Mouse (Mus musculus) CD4-positive, CD25-positive, alpha-beta regulatory T cell (primary cell): Measurements from ENCODE around the gene Olfr618. TPM values are rescaled to one million over a fixed set of nuclear protein-coding genes. Genes with fewer than 3 reads are reported as not detected.

Experiments
- polyA plus RNA-seq: library from polyadenylated mRNA; unstranded; fragments of 100-300 nt; shearing (Covaris generic); gene quantifications from one replicate; pipeline ENCODE4 v1.2.1, GENCODE M21; 2017

Gene Olfr618
- polyA plus RNA-seq = not detected

DNA sequence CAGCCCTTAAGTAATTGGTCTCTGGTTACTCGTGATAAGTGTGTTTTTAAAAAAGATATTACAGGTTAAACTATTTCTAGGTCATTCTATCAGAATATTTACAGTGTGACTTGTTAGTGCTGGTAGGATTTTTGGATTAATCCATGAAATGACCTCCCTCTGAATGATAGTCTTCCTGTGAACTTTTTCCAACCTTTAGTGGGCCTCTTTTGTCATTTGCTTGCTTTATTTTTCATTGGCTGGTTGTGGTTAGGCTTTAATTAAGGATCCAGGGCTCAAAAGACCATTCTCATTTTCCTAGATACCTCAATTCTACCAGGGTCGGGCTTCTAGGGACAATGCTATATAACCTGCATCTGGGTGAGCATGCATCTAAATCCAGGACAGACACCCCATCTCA is at the start of gene Olfr618:
Gene Olfr618 (plus strand): TSS at position 301 of the 400 bp plus-strand sequence.

GRCm38 (mm10) chr7:103542617-103543016 is 47.3 kb upstream of the Olfr618 start, which contains the start of gene Olfr612:
Olfr612 (minus strand) TSS chr7:103542717.

DNA sequence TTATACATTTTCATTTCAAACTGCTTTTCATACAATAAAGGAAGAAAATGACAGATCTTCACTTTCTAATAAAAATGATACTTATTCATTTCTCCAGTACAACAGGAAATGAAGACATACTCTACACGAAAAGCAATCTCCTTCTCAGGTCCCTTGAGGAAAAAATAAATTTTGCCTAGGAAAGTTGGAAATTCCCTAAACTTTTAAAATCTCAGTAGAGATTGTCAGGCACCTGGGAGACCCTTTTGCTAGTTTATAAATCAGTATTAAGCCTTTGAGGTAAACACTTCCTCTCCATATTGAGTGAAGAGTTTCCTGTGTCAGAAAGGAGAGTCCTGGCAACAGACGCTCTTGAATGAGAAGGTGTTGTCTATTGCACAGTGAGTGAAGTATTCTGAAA is 42.1 kb upstream of the Olfr618 start, which contains the start of gene Olfr613:
Gene Olfr613 (plus strand): TSS at position 301 of the 400 bp plus-strand sequence.

GRCm38 (mm10) chr7:103555779-103556178 is 34.1 kb upstream of the Olfr618 start, which contains the start of gene Olfr615:
Olfr615 (plus strand) TSS chr7:103556079.

DNA sequence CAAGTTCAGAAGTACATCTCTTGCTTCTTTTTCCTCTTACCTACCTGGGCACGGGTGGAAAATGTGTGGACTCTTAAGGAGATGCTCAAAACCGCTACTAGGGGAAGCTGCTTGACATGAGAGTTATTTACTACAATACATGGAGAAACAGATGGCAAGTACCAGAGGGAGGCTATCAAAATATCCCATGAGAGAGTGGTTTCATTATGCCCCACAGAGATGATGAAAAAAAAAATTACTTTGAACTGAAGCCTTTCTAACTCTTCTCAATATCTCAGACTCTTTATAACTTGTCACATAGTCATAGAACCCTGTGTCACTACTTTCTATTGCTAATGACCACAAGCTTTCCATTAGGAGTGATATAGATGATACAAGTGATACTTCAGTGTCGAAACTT is 20.9 kb upstream of the Olfr618 start, which contains the start of gene Olfr616:
Gene Olfr616 (minus strand): TSS at position 101 of the 400 bp plus-strand sequence.

DNA sequence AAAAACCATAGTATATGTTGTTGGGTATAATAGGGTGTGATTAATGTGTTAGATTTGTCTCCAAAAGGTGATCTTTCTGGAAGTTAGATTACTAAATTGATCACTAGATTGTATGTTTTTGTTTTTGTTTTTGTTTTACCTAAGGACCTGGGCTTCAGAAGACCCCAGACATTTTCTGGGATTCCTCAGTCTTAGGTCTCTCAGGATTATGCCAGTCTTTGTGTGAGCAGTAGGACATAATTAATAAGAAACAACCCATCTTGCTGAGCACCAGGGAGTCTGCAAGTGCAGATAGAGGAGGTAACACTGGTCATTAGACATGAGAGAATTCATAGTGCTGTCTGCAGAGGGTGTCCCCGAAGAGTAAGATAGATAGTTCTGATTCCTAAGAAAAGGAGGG is 17.1 kb upstream of the Olfr618 start, which contains the start of gene Olfr617:
Gene Olfr617 (plus strand): TSS at position 301 of the 400 bp plus-strand sequence.

GRCm38 (mm10) chr7:103600275-103600674 is 10.4 kb downstream of the Olfr618 start, which contains the start of gene Olfr619:
Olfr619 (plus strand) TSS chr7:103600575.

DNA sequence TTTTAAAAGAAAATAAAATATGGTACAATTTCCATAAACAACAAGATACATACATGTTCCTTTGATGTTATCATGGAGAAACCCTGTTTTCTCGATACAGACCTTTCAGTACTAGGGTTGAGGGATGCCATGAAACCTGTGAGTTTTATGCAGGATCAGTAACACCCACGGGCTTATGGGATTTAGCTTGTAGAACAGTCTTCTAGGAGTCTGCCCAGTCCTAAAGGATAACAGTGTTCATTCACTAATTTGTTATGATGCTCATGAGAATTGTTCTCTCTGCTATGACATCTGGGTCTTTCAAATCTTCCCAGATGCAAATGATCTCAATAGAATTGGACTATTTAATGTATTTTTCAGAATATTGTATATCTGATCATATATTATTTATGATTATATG is 22.5 kb downstream of the Olfr618 start, which contains the start of gene Olfr620:
Gene Olfr620 (minus strand): TSS at position 101 of the 400 bp plus-strand sequence.

DNA sequence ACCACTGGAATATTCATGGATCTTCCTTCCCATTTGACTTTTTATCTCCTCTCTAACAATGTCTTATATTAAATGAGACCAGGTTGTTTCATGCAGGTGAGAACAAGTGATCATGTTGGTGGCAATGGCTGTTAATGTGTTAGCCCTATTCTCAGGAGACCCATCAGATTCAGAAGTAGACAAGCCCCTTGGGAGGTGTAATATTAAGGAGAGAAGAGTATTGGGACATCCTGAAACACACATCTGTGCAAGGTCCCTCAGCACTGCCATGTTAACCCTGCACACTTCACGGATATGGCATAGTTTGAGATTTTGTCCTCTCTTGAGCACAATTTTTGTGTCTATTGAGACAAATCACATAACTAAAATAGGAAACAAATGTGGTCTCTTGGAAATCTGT is 52.7 kb downstream of the Olfr618 start, which contains the start of gene Olfr622:
Gene Olfr622 (minus strand): TSS at position 101 of the 400 bp plus-strand sequence.

Other genes starting within 250 kb of the Olfr618 start
- 0.19 TPM for gene Olfr600, start 240.4 kb upstream of the Olfr618 start, polyA plus RNA-seq
- gene Olfr601, start 227.4 kb upstream of the Olfr618 start, polyA plus RNA-seq = 0.16 TPM
- not detected for gene Olfr603, start 203.9 kb upstream of the Olfr618 start, polyA plus RNA-seq
- not detected for gene Usp17lc, start 175.0 kb upstream of the Olfr618 start, polyA plus RNA-seq
- not detected for gene Olfr605, start 144.7 kb upstream of the Olfr618 start, polyA plus RNA-seq
- gene Olfr606, start 141.1 kb upstream of the Olfr618 start, polyA plus RNA-seq = not detected
- 0.07 TPM for gene Olfr607, start 126.0 kb upstream of the Olfr618 start, polyA plus RNA-seq
- not detected for gene Olfr608, start 120.2 kb upstream of the Olfr618 start, polyA plus RNA-seq
- not detected for gene Olfr609, start 92.0 kb upstream of the Olfr618 start, polyA plus RNA-seq
- gene Olfr610, start 78.0 kb upstream of the Olfr618 start, polyA plus RNA-seq = not detected
- gene Olfr611, start 69.3 kb upstream of the Olfr618 start, polyA plus RNA-seq = not detected
- not detected for gene Olfr612, start 47.4 kb upstream of the Olfr618 start, polyA plus RNA-seq
- gene Olfr613, start 42.0 kb upstream of the Olfr618 start, polyA plus RNA-seq = not detected
- gene Olfr615, start 34.0 kb upstream of the Olfr618 start, polyA plus RNA-seq = not detected
- gene Olfr616, start 21.0 kb upstream of the Olfr618 start, polyA plus RNA-seq = not detected
- not detected for gene Olfr617, start 17.0 kb upstream of the Olfr618 start, polyA plus RNA-seq
- gene Olfr619, start 10.5 kb downstream of the Olfr618 start, polyA plus RNA-seq = not detected
- gene Olfr620, start 22.4 kb downstream of the Olfr618 start, polyA plus RNA-seq = 0.11 TPM
- gene Olfr622, start 52.6 kb downstream of the Olfr618 start, polyA plus RNA-seq = not detected
- not detected for gene Olfr623, start 73.6 kb downstream of the Olfr618 start, polyA plus RNA-seq
- 0.02 TPM for gene Olfr624, start 81.1 kb downstream of the Olfr618 start, polyA plus RNA-seq
- not detected for gene Olfr625-ps1, start 92.6 kb downstream of the Olfr618 start, polyA plus RNA-seq
- not detected for gene Olfr243, start 124.6 kb downstream of the Olfr618 start, polyA plus RNA-seq
- gene Olfr628, start 140.3 kb downstream of the Olfr618 start, polyA plus RNA-seq = not detected
- gene Olfr629, start 154.8 kb downstream of the Olfr618 start, polyA plus RNA-seq = not detected
- gene Olfr630, start 167.2 kb downstream of the Olfr618 start, polyA plus RNA-seq = not detected
- gene Olfr69, start 181.5 kb downstream of the Olfr618 start, polyA plus RNA-seq = 0.08 TPM
- not detected for gene Olfr68, start 189.6 kb downstream of the Olfr618 start, polyA plus RNA-seq
- 0.05 TPM for gene Olfr67, start 201.7 kb downstream of the Olfr618 start, polyA plus RNA-seq
- 32.1 TPM for gene Hbb-bt, start 223.9 kb downstream of the Olfr618 start, polyA plus RNA-seq
- 155 TPM for gene Hbb-bs, start 238.0 kb downstream of the Olfr618 start, polyA plus RNA-seq